Mouse (Mus musculus) heart, postnatal 25 days (tissue): ENCODE results near the gene Mfsd5. TPM values are rescaled to one million over a fixed set of nuclear protein-coding genes. Genes with fewer than 3 reads are reported as not detected.

Source experiments
- DNase-seq: peaks from one replicate; pipeline ENCODE4 v3.0.0; 2022; ENCODE audit warnings: low spot score
- intact Hi-C: fragments of 180-260 bp; cut with DNase I; formaldehyde crosslinking; loops from one replicate; pipeline ENCODE4 v1.15.1; 2025
- total RNA-seq, 2 experiments: library from RNA; stranded (reverse); gene quantifications; 2 replicates each; pipeline ENCODE4 v1.2.3; 2021

Mfsd5 gene
- total RNA-seq, 2 experiments from 2014 or later: 15.5 to 18.5 TPM

DNA sequence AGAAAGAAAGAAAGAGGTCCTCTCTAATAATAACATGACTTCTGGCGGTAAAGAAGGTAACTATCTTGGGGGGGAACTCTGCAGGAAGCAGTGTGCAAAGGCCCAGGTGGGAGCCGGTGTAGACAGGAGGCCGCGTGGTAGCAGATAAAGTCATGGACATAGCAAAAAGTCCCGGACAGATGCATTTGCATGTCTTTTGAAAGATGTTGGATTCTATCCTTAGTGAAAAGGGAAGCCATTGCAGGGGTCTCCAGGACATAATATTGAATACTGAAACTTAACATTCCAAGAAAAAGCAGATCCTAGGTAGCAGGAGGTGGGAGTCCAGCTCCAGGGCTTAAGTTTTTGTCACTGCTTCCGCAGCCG is 545 bp upstream of the Mfsd5 start:
- DNase-seq: no peak
- intact Hi-C loops: loop anchor here (1.0 to 2.0 kb wide), 2 partner anchors 31 to 40 kb away; no protein-coding TSS in a partner anchor

DNA sequence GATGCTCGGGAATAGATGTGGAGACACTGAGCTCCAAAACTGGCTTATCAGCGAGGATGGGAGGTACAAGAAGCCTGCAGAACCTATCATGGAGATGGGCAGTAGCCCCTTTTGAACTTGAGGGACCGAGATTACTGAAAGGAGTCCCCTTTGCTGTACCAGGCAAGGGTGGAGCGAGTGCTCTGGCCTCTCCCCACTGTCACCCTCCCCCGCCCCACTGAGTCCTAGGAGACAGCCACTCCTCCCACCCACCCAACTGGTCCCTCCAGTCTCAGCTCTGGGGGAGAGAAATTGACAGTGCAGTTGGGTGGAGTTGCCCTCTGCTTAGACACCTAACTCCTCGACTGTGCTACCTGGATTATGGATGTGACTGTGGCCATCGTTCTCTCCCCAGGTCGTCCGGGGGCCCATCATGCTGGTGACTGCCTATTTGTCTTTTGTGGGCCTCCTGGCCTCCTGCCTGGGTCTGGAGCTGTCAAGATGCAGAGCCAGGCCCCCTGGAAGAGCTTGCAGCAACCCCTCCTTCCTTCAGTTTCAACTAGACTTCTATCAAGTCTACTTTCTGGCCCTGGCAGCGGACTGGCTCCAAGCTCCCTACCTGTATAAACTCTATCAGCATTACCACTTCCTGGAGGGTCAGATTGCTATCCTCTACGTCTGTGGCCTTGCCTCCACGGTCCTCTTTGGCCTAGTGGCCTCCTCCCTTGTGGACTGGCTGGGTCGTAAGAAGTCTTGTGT is 698 bp downstream of the Mfsd5 start:
- DNase-seq: no peak
- intact Hi-C loops: loop anchor here (1.0 to 2.0 kb wide), 2 partner anchors 33 to 41 kb away; no protein-coding TSS in a partner anchor

GRCm38 (mm10) chr15:102280623-102281022 is 1.4 kb downstream of the Mfsd5 start:
- DNase-seq: no peak
- intact Hi-C loops: no loop called here

GRCm38 (mm10) chr15:102282463-102283292 is 3.4 kb downstream of the Mfsd5 start:
- intact Hi-C loops: no loop called here
- no peak for DNase-seq

- intact Hi-C loops: no loop called here
- DNase-seq: no peak
Measured at GRCm38 (mm10) chr15:102283648-102284047, 4.4 kb downstream of the Mfsd5 start.

DNA sequence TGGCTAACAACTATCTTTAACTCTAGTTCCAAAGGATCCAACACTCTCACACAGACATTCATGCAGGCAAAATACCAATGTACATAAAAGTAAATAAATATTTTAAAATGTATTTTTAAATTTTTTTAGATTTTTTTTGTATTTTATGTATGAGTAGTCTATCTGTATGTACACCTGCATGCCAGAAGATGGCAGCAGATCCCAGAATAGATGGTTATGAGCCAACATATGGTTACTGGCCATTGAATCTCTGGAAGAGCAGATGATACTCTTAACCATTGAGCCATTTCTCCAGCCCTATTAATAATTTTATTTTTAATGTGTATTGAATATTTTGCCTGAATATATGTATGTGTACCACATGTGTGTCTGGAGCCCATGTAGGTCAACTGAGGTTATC is 8.1 kb downstream of the Mfsd5 start:
- DNase-seq: no peak
- intact Hi-C loops: loop anchor here (1.0 to 5.0 kb wide), 3 partner anchors 29 to 155 kb away; no protein-coding TSS in a partner anchor

- DNase-seq: peak; percentile 88
- intact Hi-C loops: no loop called here
Measured at GRCm38 (mm10) chr15:102295633-102296367, 16.5 kb downstream of the Mfsd5 start, which contains the start of gene Espl1. TSS of gene Espl1 (plus strand) at chr15:102296266.

DNA sequence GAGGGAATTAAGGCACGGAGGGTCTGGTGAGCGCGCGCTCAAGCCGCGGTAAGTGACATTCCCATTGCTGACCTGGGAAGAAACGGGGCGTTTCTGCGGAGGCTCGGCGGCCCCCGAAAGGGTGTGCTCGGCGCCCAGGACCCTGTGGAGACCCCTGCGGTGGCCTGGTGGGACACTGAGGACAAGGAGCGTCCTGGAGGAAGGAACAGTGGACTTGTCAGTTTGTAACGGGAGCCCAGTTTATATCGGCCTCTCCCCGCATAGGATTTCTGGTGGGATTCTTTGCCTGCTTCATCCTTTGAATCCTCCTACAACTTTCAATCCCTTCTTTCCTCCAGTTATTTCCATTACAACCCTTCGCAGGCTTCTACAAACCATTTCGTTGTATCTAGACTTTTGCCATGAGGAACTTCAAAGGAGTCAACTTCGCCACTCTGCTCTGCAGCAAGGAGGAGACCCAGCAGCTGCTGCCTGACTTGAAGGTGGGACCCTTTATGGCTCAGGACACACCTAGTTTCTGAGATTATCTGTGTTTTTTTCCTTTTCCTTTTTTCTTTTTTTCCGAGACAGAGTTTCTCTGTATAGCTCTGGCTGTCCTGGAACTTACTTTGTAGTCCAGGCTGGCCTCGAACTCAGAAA is 17.2 kb downstream of the Mfsd5 start:
- DNase-seq: no peak

GRCm38 (mm10) chr15:102302542-102302941 is 23.3 kb downstream of the Mfsd5 start:
- DNase-seq: no peak
- intact Hi-C loops: no loop called here

More for the DNA sequence above, 17.2 kb downstream of the Mfsd5 start:
- intact Hi-C loops: no loop called here

DNA sequence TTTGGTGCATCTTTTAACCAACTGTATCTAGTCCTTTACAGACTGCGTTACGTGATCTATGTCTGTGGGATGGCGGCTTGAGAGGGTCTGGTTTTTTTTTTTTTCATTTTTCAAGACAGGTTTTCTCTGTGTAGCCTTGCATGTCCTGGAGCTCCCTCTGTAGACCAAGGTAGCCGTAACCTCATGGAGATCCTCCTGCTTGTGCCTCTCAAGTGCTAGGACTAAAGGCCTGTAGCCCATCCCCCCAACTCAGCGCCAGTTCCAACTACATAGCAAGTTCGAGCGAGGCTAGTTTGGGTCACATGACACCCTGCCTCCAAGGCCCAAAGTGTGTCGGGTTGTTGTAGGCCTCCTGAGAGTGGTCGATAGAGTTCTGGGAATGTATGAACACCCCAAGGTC is 29.5 kb downstream of the Mfsd5 start:
- DNase-seq: no peak
- intact Hi-C loops: no loop called here

- DNase-seq: peak; percentile 55
- intact Hi-C loops: no loop called here
Measured at GRCm38 (mm10) chr15:102310074-102310845, 31.0 kb downstream of the Mfsd5 start.

GRCm38 (mm10) chr15:102311489-102311888 is 32.2 kb downstream of the Mfsd5 start:
- DNase-seq: no peak
- intact Hi-C loops: no loop called here

DNA sequence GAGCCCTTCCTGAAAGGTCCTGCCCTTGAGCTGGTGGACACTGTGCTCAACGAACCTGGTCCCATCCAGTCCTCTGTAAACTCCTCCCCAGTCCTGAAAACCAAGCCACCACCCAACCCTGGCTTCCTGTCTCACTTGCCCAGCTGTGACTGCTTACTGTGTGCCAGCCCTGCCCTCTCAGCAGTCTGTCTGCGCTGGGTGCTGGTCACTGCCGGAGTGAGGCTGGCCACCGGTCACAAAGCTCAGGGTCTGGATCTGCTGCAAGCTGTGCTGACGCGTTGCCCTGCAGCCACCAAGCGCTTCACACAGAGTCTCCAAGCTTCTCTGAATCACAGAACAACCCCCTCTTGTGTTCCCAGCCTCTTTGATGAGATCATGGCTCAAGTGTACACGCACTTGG is 36.0 kb downstream of the Mfsd5 start:
- intact Hi-C loops: no loop called here
- peak; percentile 38 for DNase-seq

DNA sequence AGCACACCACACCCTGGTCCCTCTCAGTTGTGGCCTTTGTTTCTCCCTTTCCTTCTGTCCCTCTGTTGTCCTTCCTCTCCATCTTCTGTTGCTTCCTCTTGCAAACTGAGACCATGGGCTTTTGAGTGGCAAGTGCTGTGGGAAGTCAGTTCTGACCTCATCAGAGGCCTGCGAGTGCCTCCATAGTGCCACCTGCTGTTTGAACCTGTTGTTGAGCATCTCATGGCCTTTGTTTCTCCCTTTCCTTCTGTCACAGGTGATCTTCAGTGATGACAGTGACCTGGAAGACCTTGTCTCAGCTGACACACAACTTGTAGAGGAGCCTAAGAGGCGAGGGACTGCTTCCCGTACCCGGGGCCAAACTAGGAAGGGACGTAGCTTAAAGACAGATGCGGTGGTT is 37.0 kb downstream of the Mfsd5 start:
- DNase-seq: peak; percentile 40
- intact Hi-C loops: loop anchor here (1.0 kb wide), 2 partner anchors 29 to 77 kb away; no protein-coding TSS in a partner anchor

- intact Hi-C loops: no loop called here
- DNase-seq: no peak
Measured at GRCm38 (mm10) chr15:102324654-102325473, 45.6 kb downstream of the Mfsd5 start.

- intact Hi-C loops: no loop called here
Measured at GRCm38 (mm10) chr15:102326022-102326576, 46.8 kb downstream of the Mfsd5 start, which contains the start of gene Pfdn5. TSS of gene Pfdn5 (plus strand) at chr15:102326116.

GRCm38 (mm10) chr15:102326892-102327291 is 47.6 kb downstream of the Mfsd5 start:
- intact Hi-C loops: no loop called here
- no peak for DNase-seq

More at GRCm38 (mm10) chr15:102326022-102326576, 46.8 kb downstream of the Mfsd5 start, which contains the start of gene Pfdn5:
- DNase-seq: peak; percentile 68
